ENCODE assay signal across 22 mouse cellular contexts in the genomic region with DNA sequence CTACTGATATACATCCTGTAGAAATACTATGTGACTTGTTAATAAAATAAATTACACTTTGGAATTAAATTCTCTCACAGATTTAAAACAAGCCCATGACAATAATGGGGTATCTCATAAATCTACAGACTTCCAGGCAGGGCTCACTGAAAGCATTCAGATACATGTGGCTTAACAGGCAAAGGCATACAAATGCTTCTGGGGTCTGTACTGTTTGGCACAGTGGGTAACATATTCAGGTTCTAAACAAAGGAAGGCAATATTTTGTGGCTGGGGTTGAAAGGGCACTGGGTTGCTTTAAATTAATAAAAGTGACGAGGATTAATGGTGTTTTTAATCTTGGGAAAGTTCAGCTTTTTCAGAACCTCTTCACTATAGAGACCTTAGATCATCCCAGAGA.
DNase-seq lines count a peak whose midpoint lies in the region; ATAC-seq lines count a peak whose summit lies in the region.
"Had no signal": no experiment of that assay in that cellular context is flagged by ENCODE, and none has a peak within 500 bp of the region (broad histone marks: within the 10 kb centered on the region; RNA-seq: fewer than 3 reads in every experiment).

No protein-coding gene starts in this region.

- no peak overlapping the region for H3K4me2 ChIP-seq in hindbrain, embryonic 11.5 days (replicated peaks; ENCODE audit: low read depth, low read length)
- no peak overlapping the region for H3K4me2 ChIP-seq in hindbrain, embryonic 13.5 days
- no peak overlapping the region for H3K4me2 ChIP-seq in neural tube, embryonic 11.5 days (ENCODE audit: low read depth)
- no peak overlapping the region for H3K4me2 ChIP-seq in neural tube, embryonic 15.5 days

- no peaks in the 10 kb centered on the region for H3K27me3 ChIP-seq in hindbrain, embryonic 11.5 days (ENCODE audit: control insufficient read depth, insufficient read depth, low read length)
- no peaks in the 10 kb centered on the region for H3K27me3 ChIP-seq in hindbrain, embryonic 13.5 days
- H3K27me3 ChIP-seq in neural tube, embryonic 11.5 days (ENCODE audit: control insufficient read depth, insufficient read depth, low read length): no peaks in the 10 kb centered on the region
- H3K27me3 ChIP-seq in neural tube, embryonic 15.5 days (replicated peaks): no peaks in the 10 kb centered on the region
- H3K27me3 ChIP-seq: CH12.LX, Patski had no signal

- no peaks in the 10 kb centered on the region for H3K36me3 ChIP-seq in hindbrain, embryonic 11.5 days (ENCODE audit: control insufficient read depth, insufficient read depth, low read length)
- no peaks in the 10 kb centered on the region for H3K36me3 ChIP-seq in hindbrain, embryonic 13.5 days
- no peaks in the 10 kb centered on the region for H3K36me3 ChIP-seq in neural tube, embryonic 11.5 days (ENCODE audit: control insufficient read depth, insufficient read depth, low read length)
- no peaks in the 10 kb centered on the region for H3K36me3 ChIP-seq in neural tube, embryonic 15.5 days
- H3K36me3 ChIP-seq: G1E had no signal

- DNase-seq in embryo, embryonic 11 days: peak; percentile 16
- DNase-seq in embryo, embryonic 10 days (ENCODE audit: low spot score): no peak
- no peak for DNase-seq in hindbrain, embryonic 11.5 days (ENCODE audit: low spot score)
- no peak for DNase-seq in neural tube, embryonic 11.5 days (ENCODE audit: low spot score)
- DNase-seq in mesoderm, embryonic 11.5 days (ENCODE audit: low read depth, low spot score): peak; percentile 30
- DNase-seq: adrenal gland, adult 2 months; adrenal gland, adult 8-10 months; adrenal gland, postnatal 10 days; adrenal gland, postnatal 14 days; adrenal gland, postnatal 25 days; adrenal gland, postnatal 36 days; B cell, adult 2 months; cerebellum, adult 11 months; cerebellum, adult 11-12 months had no signal

- H3K4me3 ChIP-seq in hindbrain, embryonic 11.5 days (ENCODE audit: low read depth, low read length): no peak overlapping the region
- no peak overlapping the region for H3K4me3 ChIP-seq in hindbrain, embryonic 13.5 days
- no peak overlapping the region for H3K4me3 ChIP-seq in neural tube, embryonic 11.5 days (ENCODE audit: low read depth, low read length)
- H3K4me3 ChIP-seq in neural tube, embryonic 15.5 days (replicated peaks): no peak overlapping the region

- peak; percentile 56; the same call in 1 of the 2 replicates for ATAC-seq in hindbrain, embryonic 11.5 days (ENCODE audit: low FRiP score)
- ATAC-seq in hindbrain, embryonic 13.5 days (ENCODE audit: low FRiP score): no peak
- peak; percentile 73; the same call in 1 of the 2 replicates for ATAC-seq in neural tube, embryonic 11.5 days (ENCODE audit: insufficient read depth, low FRiP score, low TSS enrichment)
- ATAC-seq in neural tube, embryonic 15.5 days (ENCODE audit: low FRiP score): no peak
- no peak for ATAC-seq in inflammation-experienced regulatory T-cells, adult 6 months
- ATAC-seq: activated CD4-positive, CD25-positive, alpha-beta regulatory T cell, adult 4 months; CD4-positive, CD25-positive, alpha-beta regulatory T cell, adult 4 months; Patski had no signal

- no peaks in the 10 kb centered on the region for H3K4me1 ChIP-seq in hindbrain, embryonic 11.5 days (replicated peaks; ENCODE audit: control insufficient read depth, insufficient read depth, low read length)
- no peaks in the 10 kb centered on the region for H3K4me1 ChIP-seq in hindbrain, embryonic 13.5 days (replicated peaks)
- H3K4me1 ChIP-seq in neural tube, embryonic 11.5 days (ENCODE audit: control insufficient read depth, insufficient read depth, low read length): peaks cover 5% of the 10 kb centered on the region; the same call in 1 of the 2 replicates
- H3K4me1 ChIP-seq in neural tube, embryonic 15.5 days: no peaks in the 10 kb centered on the region

- H3K9me3 ChIP-seq in hindbrain, embryonic 11.5 days (ENCODE audit: control insufficient read depth, low read length): no peaks in the 10 kb centered on the region
- no peaks in the 10 kb centered on the region for H3K9me3 ChIP-seq in hindbrain, embryonic 13.5 days
- H3K9me3 ChIP-seq in neural tube, embryonic 11.5 days (ENCODE audit: control insufficient read depth, low read length): peaks cover 3% of the 10 kb centered on the region; the same call in 1 of the 2 replicates
- H3K9me3 ChIP-seq in neural tube, embryonic 15.5 days (replicated peaks): no peaks in the 10 kb centered on the region

- WGBS in hindbrain, embryonic 11.5 days: 50% methylated on average over 1 of the region's 1 CpGs
- WGBS in hindbrain, embryonic 13.5 days: 32% methylated on average over 1 of the region's 1 CpGs
- WGBS in neural tube, embryonic 11.5 days: 47% methylated on average over 1 of the region's 1 CpGs
- 25% methylated on average over 1 of the region's 1 CpGs for whole genome bisulfite sequencing in neural tube, embryonic 15.5 days

- no peak overlapping the region for H3K27ac ChIP-seq in hindbrain, embryonic 11.5 days (ENCODE audit: low read depth, low read length)
- H3K27ac ChIP-seq in hindbrain, embryonic 13.5 days: no peak overlapping the region
- H3K27ac ChIP-seq in neural tube, embryonic 11.5 days (ENCODE audit: low read depth, low read length): no peak overlapping the region
- H3K27ac ChIP-seq in neural tube, embryonic 15.5 days (replicated peaks): no peak overlapping the region

- H3K9ac ChIP-seq in hindbrain, embryonic 11.5 days (ENCODE audit: low read depth, low read length): no peak overlapping the region
- no peak overlapping the region for H3K9ac ChIP-seq in hindbrain, embryonic 13.5 days
- H3K9ac ChIP-seq in neural tube, embryonic 11.5 days (ENCODE audit: low read length): no peak overlapping the region
- H3K9ac ChIP-seq in neural tube, embryonic 15.5 days (replicated peaks): no peak overlapping the region

Comparison
In these comparisons a context has a peak if more than half of its experiments do, and no peak if none do; other contexts are left out.
1. DNase-seq: peak in embryo, embryonic 11 days (single experiment) and mesoderm, embryonic 11.5 days (single experiment); none in embryo, embryonic 10 days (single experiment), hindbrain, embryonic 11.5 days (single experiment) and neural tube, embryonic 11.5 days (single experiment).
2. ATAC-seq: peak in hindbrain, embryonic 11.5 days (single experiment) and neural tube, embryonic 11.5 days (single experiment); none in hindbrain, embryonic 13.5 days (single experiment), neural tube, embryonic 15.5 days (single experiment) and inflammation-experienced regulatory T-cells, adult 6 months (single experiment).